Mouse (Mus musculus) WW6 (cell line): ENCODE measurements around the gene Trim42.

Source experiments
- DNase-seq: peaks from one replicate; pipeline ENCODE4 v3.0.0-alpha.2; 2013; ENCODE audit warnings: low read depth, low spot score

Gene Trim42

GRCm38 (mm10) chr9:97369591-97369990 is at the start of gene Trim42:
Gene Trim42 (minus strand): TSS chr9:97369958.
- DNase-seq: no peak

GRCm38 (mm10) chr9:97414876-97415668 is 45.3 kb upstream of the Trim42 start:
- no peak for DNase-seq

- DNase-seq: no peak
Observed at GRCm38 (mm10) chr9:97408142-97408541, 38.4 kb upstream of the Trim42 start.

- no peak for DNase-seq
Observed at GRCm38 (mm10) chr9:97356441-97356840, 13.3 kb downstream of the Trim42 start.

GRCm38 (mm10) chr9:97344767-97345297 is 24.9 kb downstream of the Trim42 start:
- DNase-seq: no peak

GRCm38 (mm10) chr9:97341772-97342171 is 28.0 kb downstream of the Trim42 start:
- DNase-seq: no peak

- DNase-seq: peak; percentile 34
Observed at GRCm38 (mm10) chr9:97322846-97323245, 46.9 kb downstream of the Trim42 start.

- DNase-seq: no peak
Observed at GRCm38 (mm10) chr9:97322120-97322519, 47.6 kb downstream of the Trim42 start.

- DNase-seq: no peak
Observed at GRCm38 (mm10) chr9:97315421-97316055, 54.2 kb downstream of the Trim42 start.

GRCm38 (mm10) chr9:97311614-97312013 is 58.1 kb downstream of the Trim42 start:
- DNase-seq: no peak

GRCm38 (mm10) chr9:97309509-97310053 is 60.2 kb downstream of the Trim42 start:
- no peak for DNase-seq

GRCm38 (mm10) chr9:97307705-97308485 is 61.9 kb downstream of the Trim42 start:
- DNase-seq: no peak
